Mouse (Mus musculus) kidney, embryonic 14.5 days (tissue): Measurements from ENCODE around the gene Srsf3. TPM values are rescaled to one million over a fixed set of nuclear protein-coding genes. Genes with fewer than 3 reads are reported as not detected.

Experiments
- ATAC-seq: fragments of 200-750 bp; cut with Nextera tagmentation; 2 replicates; pipeline ENCODE4 v1.8.0; 2017; ENCODE audit warnings: moderate number of reproducible peaks, mild to moderate bottlenecking, moderate TSS enrichment, moderate library complexity; ENCODE audit not compliant: low FRiP score, low TSS enrichment
- H3K27ac ChIP-seq: fragments of 300-500 bp; sonication (generic); 2 replicates; pipeline ENCODE4 v1.5.1; 2014; ENCODE audit warnings: low read depth, mild to moderate bottlenecking, low read length, moderate library complexity, mixed read lengths
- H3K27me3 ChIP-seq: fragments of 300-500 bp; sonication (generic); 2 replicates; pipeline ENCODE4 v1.6.1; 2014; ENCODE audit warnings: mild to moderate bottlenecking, low read length; ENCODE audit not compliant: control insufficient read depth, insufficient read depth
- H3K36me3 ChIP-seq: fragments of 300-500 bp; sonication (generic); 2 replicates; pipeline ENCODE4 v1.6.1; 2014; ENCODE audit warnings: low read length, mixed read lengths; ENCODE audit not compliant: control insufficient read depth, insufficient read depth
- H3K4me1 ChIP-seq: fragments of 300-500 bp; sonication (generic); 2 replicates; pipeline ENCODE4 v1.6.1; 2014; ENCODE audit warnings: low read length, mixed read lengths; ENCODE audit not compliant: control insufficient read depth, insufficient read depth
- H3K4me2 ChIP-seq: fragments of 300-500 bp; sonication (generic); replicated peaks from 2 replicates; pipeline ENCODE4 v1.6.1; 2014; ENCODE audit warnings: low read depth, mild to moderate bottlenecking, low read length
- H3K4me3 ChIP-seq: fragments of 300-500 bp; sonication (generic); 2 replicates; pipeline ENCODE4 v1.5.1; 2014; ENCODE audit warnings: mild to moderate bottlenecking, low read length
- H3K9ac ChIP-seq: fragments of 300-500 bp; sonication (generic); 2 replicates; pipeline ENCODE4 v1.6.1; 2014; ENCODE audit warnings: low read depth, mild to moderate bottlenecking, low read length, moderate library complexity
- H3K9me3 ChIP-seq: fragments of 300-500 bp; sonication (generic); 2 replicates; pipeline ENCODE4 v1.6.1; 2016; ENCODE audit warnings: low read length; ENCODE audit not compliant: control insufficient read depth
- WGBS: fragments of 180-500 bp; shearing (Covaris S2); extraction: QIAGEN DNeasy Blood & Tissue Kit; methylation state at CpG from one replicate; pipeline ENCODE4 v1.1.7; 2014; 5-methylcytosine and 5-hydroxymethylcytosine counted together
- polyA plus RNA-seq: library from polyadenylated mRNA; unstranded; fragments of >200 nt; fragmentation: Nextera tagmentation; extraction: Ambion mirVana; gene quantifications from 2 replicates; pipeline ENCODE4 v1.2.1, GENCODE M21; 2014

The Srsf3 gene
- 691 and 760 TPM in 2 replicates for polyA plus RNA-seq

- Histone ChIP-seq H3K9ac (peak within 1 kb of the TSS; percentile 97), H3K27me3 (no peaks in the 10 kb centered on the region), H3K27ac (peak within 1 kb of the TSS; percentile 99), H3K9me3 (no peaks in the 10 kb centered on the region), H3K4me2 (peak within 1 kb of the TSS; percentile 94), H3K36me3 (peaks cover 13% of the 10 kb centered on the region), H3K4me1 (peaks cover 5% of the 10 kb centered on the region; the same call in 1 of the 2 replicates), H3K4me3 (peak within 1 kb of the TSS; percentile 74)
- under 1% methylated on average over 76 of the region's 77 CpGs for WGBS
- ATAC-seq, result peak; percentile 97
Observed at GRCm38 (mm10) chr17:29032274-29033069, at the start of gene Srsf3. Gene Srsf3, plus strand, starts transcription at chr17:29032628.

DNA sequence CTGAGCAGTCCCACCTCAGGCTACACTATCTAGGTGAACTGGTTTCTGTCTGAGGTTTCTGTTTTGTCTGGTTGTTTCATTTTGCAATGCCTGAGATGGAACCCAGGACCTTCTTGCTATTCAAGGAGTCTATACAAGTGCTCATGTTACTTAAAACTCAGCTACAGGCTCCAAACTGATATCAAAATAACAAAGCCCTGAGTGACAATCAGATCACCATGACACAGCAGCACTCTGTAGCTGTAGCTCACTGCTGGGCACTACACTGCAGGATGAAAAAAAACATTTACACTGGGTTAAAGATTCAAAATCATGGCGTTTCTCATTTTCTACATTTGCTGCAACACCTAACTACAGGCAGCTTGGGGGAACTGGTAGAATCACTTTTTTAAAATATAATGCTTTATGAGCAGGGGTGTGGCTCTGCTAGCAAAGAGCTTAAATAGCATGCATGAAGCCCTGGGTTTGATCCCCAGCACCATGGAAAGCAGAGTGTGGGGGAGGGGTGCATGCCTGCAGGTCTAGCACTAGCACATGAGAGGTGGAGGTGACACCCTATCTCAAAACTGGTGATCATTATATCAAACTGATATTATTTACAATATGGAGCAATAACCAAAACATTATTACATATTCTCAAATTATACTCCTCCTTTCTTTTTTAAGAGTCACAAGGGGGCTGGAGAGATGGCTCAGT, 47.6 kb upstream of the Srsf3 start:
- Histone ChIP-seq H3K4me2 (no peak overlapping the region), H3K36me3 (peaks cover 69% of the 10 kb centered on the region), H3K4me3 (no peak overlapping the region), H3K9ac (no peak overlapping the region), H3K9me3 (no peaks in the 10 kb centered on the region), H3K27ac (no peak overlapping the region), H3K4me1 (no peaks in the 10 kb centered on the region), H3K27me3 (no peaks in the 10 kb centered on the region)
- ATAC-seq, result no peak
- 96% methylated on average over 1 of the region's 1 CpGs for WGBS

GRCm38 (mm10) chr17:28986833-28987232, 45.6 kb upstream of the Srsf3 start:
- peaks cover 78% of the 10 kb centered on the region for H3K36me3 ChIP-seq
- no peak for ATAC-seq

DNA sequence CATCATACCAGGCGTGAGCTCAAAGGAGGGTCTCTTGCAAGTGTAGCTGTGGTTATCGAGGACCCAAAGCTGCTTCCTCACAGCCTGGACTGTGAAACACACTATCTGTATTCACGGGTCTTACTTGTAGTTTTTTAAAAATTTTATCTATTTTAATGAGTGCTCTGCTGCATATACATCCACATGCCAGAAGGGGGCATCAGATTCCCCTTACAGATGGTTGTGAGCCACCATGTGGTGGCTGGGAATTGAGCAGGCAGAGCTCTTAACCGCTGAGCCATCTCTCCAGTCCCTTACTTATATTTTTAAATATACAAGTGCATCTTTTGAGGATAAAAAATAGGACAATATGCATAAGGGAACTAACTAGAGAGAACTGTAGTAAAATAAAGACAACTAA, 44.7 kb upstream of the Srsf3 start:
- no peak overlapping the region for H3K4me3 ChIP-seq
- H3K4me2 ChIP-seq, result no peak overlapping the region
- H3K36me3 ChIP-seq, result peaks cover 71% of the 10 kb centered on the region
- WGBS, result 73% methylated on average over 4 of the region's 4 CpGs
- no peaks in the 10 kb centered on the region for H3K4me1 ChIP-seq
- H3K9ac ChIP-seq, result no peak overlapping the region
- no peaks in the 10 kb centered on the region for H3K27me3 ChIP-seq
- H3K27ac ChIP-seq, result no peak overlapping the region
- no peak for ATAC-seq
- H3K9me3 ChIP-seq, result no peaks in the 10 kb centered on the region

More at GRCm38 (mm10) chr17:28986833-28987232, 45.6 kb upstream of the Srsf3 start:
- H3K4me1 ChIP-seq, result no peaks in the 10 kb centered on the region
- H3K9ac ChIP-seq, result no peak overlapping the region
- no peak overlapping the region for H3K27ac ChIP-seq
- H3K4me3 ChIP-seq, result no peak overlapping the region
- H3K4me2 ChIP-seq, result no peak overlapping the region
- no peaks in the 10 kb centered on the region for H3K9me3 ChIP-seq
- H3K27me3 ChIP-seq, result no peaks in the 10 kb centered on the region

- Histone ChIP-seq H3K4me2 (no peak overlapping the region), H3K27ac (no peak overlapping the region), H3K9ac (no peak overlapping the region), H3K4me1 (no peaks in the 10 kb centered on the region), H3K9me3 (no peaks in the 10 kb centered on the region), H3K4me3 (no peak overlapping the region), H3K36me3 (peaks cover 67% of the 10 kb centered on the region), H3K27me3 (no peaks in the 10 kb centered on the region)
- ATAC-seq, result no peak
- WGBS, result 90% methylated on average over 4 of the region's 4 CpGs
Observed at GRCm38 (mm10) chr17:28988291-28988690, 44.1 kb upstream of the Srsf3 start.

DNA sequence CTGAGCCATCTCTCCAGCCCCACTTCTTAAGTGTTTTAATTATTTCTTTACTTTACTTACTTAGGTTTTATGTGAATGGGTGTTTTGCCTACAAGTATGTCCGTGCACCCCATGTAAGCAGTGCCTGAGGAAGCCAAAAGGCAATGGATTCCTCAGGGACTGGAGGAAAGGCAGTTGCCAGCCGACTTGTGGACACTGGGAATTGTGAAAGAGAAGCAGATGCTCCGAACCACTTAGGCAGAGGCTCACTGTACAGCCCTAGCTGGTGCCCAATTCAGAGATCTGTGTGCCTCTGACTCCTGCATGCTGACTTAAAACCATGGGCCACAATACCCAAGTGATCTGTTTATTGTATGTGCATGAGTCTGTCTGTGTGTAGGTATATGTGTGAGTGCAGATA, 43.4 kb upstream of the Srsf3 start:
- 87% methylated on average over 3 of the region's 3 CpGs for WGBS
- no peaks in the 10 kb centered on the region for H3K9me3 ChIP-seq
- no peak overlapping the region for H3K4me2 ChIP-seq
- no peak overlapping the region for H3K4me3 ChIP-seq
- H3K4me1 ChIP-seq, result no peaks in the 10 kb centered on the region
- H3K36me3 ChIP-seq, result peaks cover 60% of the 10 kb centered on the region
- no peaks in the 10 kb centered on the region for H3K27me3 ChIP-seq
- no peak overlapping the region for H3K27ac ChIP-seq
- H3K9ac ChIP-seq, result no peak overlapping the region
- no peak for ATAC-seq

DNA sequence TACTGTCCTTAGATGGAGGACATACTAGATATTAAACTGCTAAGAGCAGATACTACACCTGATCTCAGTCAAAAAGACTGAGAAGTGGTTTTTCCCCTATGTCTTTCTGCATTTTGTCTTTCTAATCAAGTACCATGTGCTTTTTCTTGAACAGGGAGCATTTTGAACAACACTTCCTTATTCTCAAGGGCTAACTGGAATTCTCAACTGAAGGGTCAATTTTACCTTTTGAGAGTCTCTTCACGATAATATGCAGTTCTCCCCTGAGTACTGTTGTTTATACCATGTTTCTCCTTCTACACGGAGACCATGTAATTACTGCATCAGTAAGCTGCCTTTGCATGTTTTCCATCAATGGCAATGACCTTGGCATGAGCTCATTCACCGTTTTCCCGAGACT, 42.4 kb upstream of the Srsf3 start:
- H3K36me3 ChIP-seq, result peaks cover 54% of the 10 kb centered on the region

DNA sequence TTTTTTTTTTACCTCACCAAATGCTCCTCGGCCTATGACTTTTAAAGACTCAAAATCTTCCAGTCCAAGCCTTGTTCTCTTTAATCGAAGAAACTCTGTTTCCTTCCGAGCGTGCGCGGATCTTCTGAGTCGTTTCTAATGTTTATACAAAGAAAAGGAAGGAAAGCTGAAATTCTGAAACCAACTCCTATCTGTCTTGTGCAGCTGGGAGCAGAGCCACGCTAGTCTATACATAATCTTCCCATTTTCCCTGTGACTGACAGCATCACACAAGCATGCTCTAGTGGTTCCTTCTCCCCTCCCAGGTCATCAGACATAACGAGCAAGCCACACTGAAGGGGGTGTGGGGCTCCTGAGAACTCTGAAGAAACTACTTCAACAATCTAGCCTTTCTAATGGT, 41.1 kb upstream of the Srsf3 start:
- no peaks in the 10 kb centered on the region for H3K4me1 ChIP-seq
- no peak overlapping the region for H3K4me3 ChIP-seq
- peaks cover 52% of the 10 kb centered on the region for H3K36me3 ChIP-seq
- no peak overlapping the region for H3K27ac ChIP-seq
- H3K4me2 ChIP-seq, result no peak overlapping the region
- no peak overlapping the region for H3K9ac ChIP-seq
- no peak for ATAC-seq
- no peaks in the 10 kb centered on the region for H3K27me3 ChIP-seq
- H3K9me3 ChIP-seq, result no peaks in the 10 kb centered on the region
- 85% methylated on average over 9 of the region's 9 CpGs for WGBS

More for the DNA sequence above, 42.4 kb upstream of the Srsf3 start:
- Histone ChIP-seq H3K9me3 (no peaks in the 10 kb centered on the region), H3K27me3 (no peaks in the 10 kb centered on the region), H3K4me2 (no peak overlapping the region), H3K27ac (no peak overlapping the region), H3K4me1 (no peaks in the 10 kb centered on the region), H3K9ac (no peak overlapping the region), H3K4me3 (no peak overlapping the region)
- no peak for ATAC-seq
- 83% methylated on average over 4 of the region's 4 CpGs for WGBS

DNA sequence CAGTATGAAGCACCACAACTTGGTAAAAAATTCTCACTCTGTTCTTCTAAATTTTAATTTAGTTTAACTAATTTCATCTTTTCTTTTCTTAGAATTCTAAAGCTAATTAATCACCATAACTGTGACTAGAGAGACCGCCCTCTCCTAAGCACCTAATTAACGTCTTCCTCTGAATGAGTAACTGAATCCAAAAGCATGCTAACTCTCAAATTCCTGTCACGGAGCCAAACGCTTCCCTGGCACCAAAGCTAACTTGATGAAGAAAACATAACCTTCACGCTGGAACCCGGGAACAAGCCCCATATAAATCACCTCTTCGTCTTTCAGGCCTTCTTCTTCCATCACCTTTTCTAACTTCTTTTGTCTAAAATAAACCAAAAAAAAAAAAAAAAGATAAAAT, 40.3 kb upstream of the Srsf3 start:
- 58% methylated on average over 7 of the region's 7 CpGs for WGBS
- Histone ChIP-seq H3K9ac (no peak overlapping the region), H3K4me1 (no peaks in the 10 kb centered on the region), H3K27ac (no peak overlapping the region), H3K9me3 (no peaks in the 10 kb centered on the region), H3K4me2 (no peak overlapping the region), H3K36me3 (peaks cover 50% of the 10 kb centered on the region), H3K27me3 (no peaks in the 10 kb centered on the region), H3K4me3 (no peak overlapping the region)
- no peak for ATAC-seq
